Mouse (Mus musculus): ENCODE data around the gene Hoxd9. TPM values are rescaled to one million over a fixed set of nuclear protein-coding genes. Genes with fewer than 3 reads are reported as not detected.
A peak's percentile ranks its signal among the peaks of the same experiment; 100 is the strongest.

The Hoxd9 gene
- polyA plus RNA-seq, 1 experiment from 2014 or later = 0.33 TPM

DNA sequence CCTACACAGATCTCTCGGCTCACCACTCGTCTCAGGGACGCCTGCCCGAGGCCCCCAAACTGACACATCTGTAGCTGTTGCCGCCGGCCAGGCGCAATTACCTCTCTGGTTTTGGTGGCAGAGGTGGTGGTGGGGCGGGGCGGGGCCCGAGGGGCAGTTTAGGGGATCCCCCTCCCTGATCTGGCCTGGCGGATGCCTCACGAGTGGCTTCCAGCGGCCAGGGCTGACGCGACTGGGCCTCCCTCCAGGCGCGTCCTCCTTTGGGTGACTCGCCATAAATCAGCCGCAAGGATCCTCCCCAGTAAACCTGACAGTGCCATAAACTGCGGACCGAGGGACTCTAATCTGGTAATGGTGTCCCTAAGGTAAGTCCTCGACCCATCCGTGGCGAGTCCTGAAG is 49.5 kb downstream of the Hoxd9 start:
- Histone ChIP-seq H3K36me3 (ENCODE audit: insufficient read depth, low read length) (no peaks in the 10 kb centered on the region), H3K27me3 (replicated peaks; ENCODE audit: insufficient read depth, low read length) (peaks cover 89% of the 10 kb centered on the region), H3K4me2 (replicated peaks; ENCODE audit: low read depth, low read length) (no peak overlapping the region), H3K4me1 (ENCODE audit: insufficient read depth, low read depth, low read length) (peaks cover 8% of the 10 kb centered on the region; the same call in 1 of the 2 replicates), H3K4me3 (ENCODE audit: low read depth, low read length) (no peak overlapping the region), H3K27ac (ENCODE audit: low read length) (no peak overlapping the region), H3K9ac (replicated peaks; ENCODE audit: low read depth) (no peak overlapping the region), H3K9me3 (ENCODE audit: low read length) (no peaks in the 10 kb centered on the region)
- ATAC-seq (no peak), DNase-seq (ENCODE audit: low spot score) (no peak)
- TF ChIP-seq CTCF (IDR thresholded peaks at IDR 0.05) (no peak), EP300 (IDR thresholded peaks at IDR 0.05) (no peak)
- WGBS = 5% methylated on average over 24 of the region's 24 CpGs

DNA sequence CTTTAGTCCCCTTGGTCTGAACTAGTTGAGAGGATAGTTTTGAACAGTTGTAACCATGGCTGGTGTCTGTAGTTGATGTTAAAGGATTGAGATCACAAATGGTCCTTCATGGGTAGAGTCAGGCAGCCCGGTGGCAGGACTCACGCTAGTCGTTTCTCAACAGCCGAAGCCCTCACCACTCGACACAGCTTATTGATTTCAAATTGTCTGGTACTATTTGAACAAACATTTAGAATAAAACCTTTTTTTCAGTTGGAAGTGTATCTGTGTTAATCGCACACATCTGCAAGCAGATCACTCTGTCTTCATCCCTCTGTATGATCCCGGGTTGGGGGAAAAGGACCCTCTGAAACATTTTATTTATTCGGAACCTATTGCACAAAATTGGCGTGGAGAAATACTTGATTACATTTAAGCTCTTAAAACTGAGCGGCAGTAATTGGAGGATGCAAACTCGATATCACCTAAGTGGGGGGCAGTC is 50.2 kb downstream of the Hoxd9 start:
- Histone ChIP-seq H3K9ac (replicated peaks; ENCODE audit: low read depth) (no peak overlapping the region), H3K4me2 (replicated peaks; ENCODE audit: low read depth, low read length) (no peak overlapping the region), H3K27ac (ENCODE audit: low read length) (no peak overlapping the region), H3K4me3 (ENCODE audit: low read depth, low read length) (no peak overlapping the region), H3K27me3 (replicated peaks; ENCODE audit: insufficient read depth, low read length) (peaks cover 93% of the 10 kb centered on the region), H3K4me1 (ENCODE audit: insufficient read depth, low read depth, low read length) (peaks cover 8% of the 10 kb centered on the region; the same call in 1 of the 2 replicates), H3K36me3 (ENCODE audit: insufficient read depth, low read length) (no peaks in the 10 kb centered on the region), H3K9me3 (ENCODE audit: low read length) (no peaks in the 10 kb centered on the region)
- ATAC-seq = no peak
- TF ChIP-seq EP300 (IDR thresholded peaks at IDR 0.05) = no peak
- TF ChIP-seq CTCF (IDR thresholded peaks at IDR 0.05) = no peak
- WGBS = 19% methylated on average over 11 of the region's 11 CpGs
- no peak for DNase-seq (ENCODE audit: low spot score)

DNA sequence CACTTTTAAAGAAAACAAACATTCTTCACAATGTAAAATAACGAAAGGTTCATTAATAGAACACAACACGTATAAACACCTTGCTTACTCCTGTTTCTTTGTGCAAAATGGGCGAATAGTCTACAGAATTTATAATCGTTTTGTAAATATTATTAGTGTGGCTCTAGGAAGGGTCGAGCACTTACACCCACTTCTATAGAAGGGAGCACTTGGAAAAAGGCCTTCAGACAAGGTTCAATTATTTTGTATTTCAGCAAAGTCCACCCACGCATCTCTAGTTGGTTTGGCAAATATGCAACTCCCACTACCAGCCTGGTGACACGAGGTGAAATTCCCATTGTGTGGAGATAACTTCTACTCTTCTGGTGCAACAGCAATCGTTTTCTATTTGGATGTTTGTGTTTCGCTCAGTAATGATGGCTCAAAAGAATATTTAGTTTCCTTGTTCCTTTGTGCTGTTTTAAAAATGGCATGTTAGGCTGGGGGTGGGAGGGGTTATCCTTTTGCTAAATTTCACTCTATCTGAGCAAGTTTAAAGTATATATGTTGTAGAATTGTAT is 51.0 kb downstream of the Hoxd9 start:
- WGBS = 14% methylated on average over 9 of the region's 9 CpGs
- no peak for TF ChIP-seq CTCF (IDR thresholded peaks at IDR 0.05)
- no peak for TF ChIP-seq EP300 (IDR thresholded peaks at IDR 0.05)
- no peak for DNase-seq (ENCODE audit: low spot score)
- Histone ChIP-seq H3K27ac (ENCODE audit: low read length) (no peak overlapping the region), H3K9ac (replicated peaks; ENCODE audit: low read depth) (no peak overlapping the region), H3K4me3 (ENCODE audit: low read depth, low read length) (no peak overlapping the region), H3K36me3 (ENCODE audit: insufficient read depth, low read length) (no peaks in the 10 kb centered on the region), H3K27me3 (replicated peaks; ENCODE audit: insufficient read depth, low read length) (peaks cover 94% of the 10 kb centered on the region), H3K4me2 (replicated peaks; ENCODE audit: low read depth, low read length) (no peak overlapping the region), H3K4me1 (ENCODE audit: insufficient read depth, low read depth, low read length) (peaks cover 11% of the 10 kb centered on the region; the same call in 1 of the 2 replicates), H3K9me3 (ENCODE audit: low read length) (no peaks in the 10 kb centered on the region)
- ATAC-seq = no peak

DNA sequence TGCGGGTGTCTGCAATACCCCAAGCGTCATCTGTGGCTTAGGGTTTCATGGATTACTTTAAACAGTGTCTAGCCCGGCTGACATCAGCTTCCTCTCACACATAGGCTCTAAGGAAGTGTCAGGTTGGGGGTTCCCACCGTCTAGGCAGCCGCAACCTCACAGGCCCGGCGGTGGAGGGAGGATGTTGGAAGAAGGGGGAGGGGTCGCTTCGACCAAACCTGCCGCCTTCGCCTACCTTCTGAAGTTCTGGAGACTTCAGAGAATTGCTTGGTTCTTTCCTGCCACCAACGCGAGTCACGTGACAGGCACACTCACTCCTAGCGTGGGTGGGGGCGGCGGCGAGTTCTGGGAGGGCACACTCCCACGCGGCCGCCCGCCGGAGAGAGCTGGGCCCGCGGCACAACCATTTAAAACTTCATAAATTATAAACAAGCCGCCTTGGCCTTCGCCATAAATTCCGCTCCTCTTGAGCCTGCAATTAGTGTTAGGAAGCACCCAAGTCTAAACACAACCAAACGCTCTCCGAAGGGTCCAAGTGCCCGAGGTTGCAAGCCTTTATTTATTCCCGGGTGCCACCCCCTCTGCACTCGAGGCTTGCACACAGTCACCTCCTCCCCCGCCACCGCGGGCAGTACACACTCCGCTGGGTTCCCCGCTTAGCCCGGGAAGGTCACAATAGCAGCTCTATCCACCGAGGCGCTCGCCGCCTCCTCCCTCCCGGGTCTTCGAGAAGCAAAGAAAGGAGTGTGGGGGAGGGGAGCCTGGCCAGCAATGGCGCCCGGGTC is 52.0 kb downstream of the Hoxd9 start:
- DNase-seq (ENCODE audit: low spot score) (no peak), ATAC-seq (no peak)
- peaks cover 11% of the 10 kb centered on the region; the same call in 1 of the 2 replicates for H3K4me1 ChIP-seq (ENCODE audit: insufficient read depth, low read depth, low read length)
- under 1% methylated on average over 47 of the region's 47 CpGs for WGBS
- peak overlapping the region; percentile 14; the same call in 1 of the 2 replicates for H3K4me3 ChIP-seq (ENCODE audit: low read depth, low read length)
- H3K4me2 ChIP-seq (replicated peaks; ENCODE audit: low read depth, low read length) = peak overlapping the region; percentile 28
- no peaks in the 10 kb centered on the region for H3K36me3 ChIP-seq (ENCODE audit: insufficient read depth, low read length)
- H3K9me3 ChIP-seq (ENCODE audit: low read length) = no peaks in the 10 kb centered on the region
- no peak overlapping the region for H3K27ac ChIP-seq (ENCODE audit: low read length)
- no peak overlapping the region for H3K9ac ChIP-seq (replicated peaks; ENCODE audit: low read depth)
- H3K27me3 ChIP-seq (replicated peaks; ENCODE audit: insufficient read depth, low read length) = peaks cover 94% of the 10 kb centered on the region
- TF ChIP-seq EP300 (IDR thresholded peaks at IDR 0.05) = no peak
- no peak for TF ChIP-seq CTCF (IDR thresholded peaks at IDR 0.05)

MicroRNAs within 50 kb of the gene (microRNA counts, 519-probe panel; counts per million panel counts)
- microRNA mmu-miR-10b = 2,371 counts per million, percentile 7 among the panel's probes with 10 or more counts

Small RNAs within 50 kb of the gene (microRNA-seq; reads per million reads assigned to microRNA genes)
- gene Gm44463 = not detected
- 738 reads per million, percentile 72 among the genes with 10 or more reads in this experiment for gene Mir10b

Other genes starting within 250 kb of the Hoxd9 start
- gene Lnpk, start 118.3 kb upstream of the Hoxd9 start, polyA plus RNA-seq (2015; fragmentation: Nextera tagmentation; extraction: Ambion mirVana) = 10.6 and 13.3 TPM in 2 replicates
- not detected in 2 replicates for gene Evx2, start 38.2 kb upstream of the Hoxd9 start, polyA plus RNA-seq (2015; fragmentation: Nextera tagmentation; extraction: Ambion mirVana)
- not detected in 2 replicates for gene Hoxd13, start 29.4 kb upstream of the Hoxd9 start, polyA plus RNA-seq (2015; fragmentation: Nextera tagmentation; extraction: Ambion mirVana)
- not detected in 2 replicates for gene Hoxd12, start 22.7 kb upstream of the Hoxd9 start, polyA plus RNA-seq (2015; fragmentation: Nextera tagmentation; extraction: Ambion mirVana)
- gene Hoxd11, start 18.2 kb upstream of the Hoxd9 start, polyA plus RNA-seq (2015; fragmentation: Nextera tagmentation; extraction: Ambion mirVana) = not detected in 2 replicates
- 0.20 TPM in 1 of 2 replicates, not detected in the other for gene Hoxd10, start 5.8 kb upstream of the Hoxd9 start, polyA plus RNA-seq (2015; fragmentation: Nextera tagmentation; extraction: Ambion mirVana)
- gene Hoxd8, start 6.9 kb downstream of the Hoxd9 start, polyA plus RNA-seq (2015; fragmentation: Nextera tagmentation; extraction: Ambion mirVana) = 0.44 and 0.50 TPM in 2 replicates
- not detected in 2 replicates for gene Hoxd3, start 14.2 kb downstream of the Hoxd9 start, polyA plus RNA-seq (2015; fragmentation: Nextera tagmentation; extraction: Ambion mirVana)
- gene Hoxd4, start 14.2 kb downstream of the Hoxd9 start, polyA plus RNA-seq (2015; fragmentation: Nextera tagmentation; extraction: Ambion mirVana) = not detected in 2 replicates
- not detected in 2 replicates for gene Gm28230, start 29.0 kb downstream of the Hoxd9 start, polyA plus RNA-seq (2015; fragmentation: Nextera tagmentation; extraction: Ambion mirVana)
- not detected in 2 replicates for gene Hoxd1, start 65.3 kb downstream of the Hoxd9 start, polyA plus RNA-seq (2015; fragmentation: Nextera tagmentation; extraction: Ambion mirVana)
- 83.7 and 87.7 TPM in 2 replicates for gene Mtx2, start 128.1 kb downstream of the Hoxd9 start, polyA plus RNA-seq (2015; fragmentation: Nextera tagmentation; extraction: Ambion mirVana)

Measured in lung, postnatal 0 days (tissue).